Mouse (Mus musculus): ENCODE measurements at regions not wholly inside any gene's neighbourhood (a gene's known extent, or its start where the extent isn't known, plus 50 kb on each side); places are given as distances from the start of the nearest gene placed in this dataset.

GRCm38 (mm10) chr13:103646035-103646434 lies 128.4 kb downstream of the Srek1 start:
- Histone ChIP-seq H3K9ac (replicated peaks; ENCODE audit: low read depth) (no peak overlapping the region), H3K27ac (ENCODE audit: low read length) (no peak overlapping the region), H3K4me2 (replicated peaks; ENCODE audit: low read depth, low read length) (no peak overlapping the region), H3K4me1 (ENCODE audit: insufficient read depth, low read depth, low read length) (no peaks in the 10 kb centered on the region), H3K27me3 (replicated peaks; ENCODE audit: insufficient read depth, low read length) (no peaks in the 10 kb centered on the region), H3K9me3 (ENCODE audit: low read length) (no peaks in the 10 kb centered on the region), H3K36me3 (ENCODE audit: insufficient read depth, low read length) (no peaks in the 10 kb centered on the region), H3K4me3 (ENCODE audit: low read depth, low read length) (no peak overlapping the region)
- ATAC-seq (no peak), DNase-seq (ENCODE audit: low spot score) (peak; percentile 23)
- TF ChIP-seq EP300 (IDR thresholded peaks at IDR 0.05), result no peak
- peak; percentile 80 for TF ChIP-seq CTCF (IDR thresholded peaks at IDR 0.05)
- WGBS, result 26% methylated on average over 4 of the region's 4 CpGs

- Histone ChIP-seq H3K4me1 (ENCODE audit: insufficient read depth, low read depth, low read length) (no peaks in the 10 kb centered on the region), H3K36me3 (ENCODE audit: insufficient read depth, low read length) (no peaks in the 10 kb centered on the region), H3K27ac (ENCODE audit: low read length) (no peak overlapping the region), H3K9me3 (ENCODE audit: low read length) (no peaks in the 10 kb centered on the region), H3K4me2 (replicated peaks; ENCODE audit: low read depth, low read length) (no peak overlapping the region), H3K27me3 (replicated peaks; ENCODE audit: insufficient read depth, low read length) (no peaks in the 10 kb centered on the region), H3K9ac (replicated peaks; ENCODE audit: low read depth) (no peak overlapping the region), H3K4me3 (ENCODE audit: low read depth, low read length) (no peak overlapping the region)
- TF ChIP-seq EP300 (IDR thresholded peaks at IDR 0.05) (no peak), CTCF (IDR thresholded peaks at IDR 0.05) (peak; percentile 71)
- DNase-seq (ENCODE audit: low spot score) (peak; percentile 88), ATAC-seq (peak; percentile 63)
- 53% methylated on average over 6 of the region's 6 CpGs for WGBS
These were observed 130.2 kb downstream of the Srek1 start for GRCm38 (mm10) chr13:103643993-103644722.

- WGBS, result 49% methylated on average over 5 of the region's 5 CpGs
- no peak for ATAC-seq
These were observed 130.9 kb downstream of the Srek1 start for GRCm38 (mm10) chr13:103643486-103643885.

GRCm38 (mm10) chr13:103642542-103643375 lies 131.6 kb downstream of the Srek1 start:
- Histone ChIP-seq H3K36me3 (ENCODE audit: insufficient read depth, low read length) (no peaks in the 10 kb centered on the region), H3K4me3 (ENCODE audit: low read depth, low read length) (no peak overlapping the region)
- no peak for ATAC-seq

More at GRCm38 (mm10) chr13:103643486-103643885, 130.9 kb downstream of the Srek1 start:
- DNase-seq (ENCODE audit: low spot score), result no peak
- no peaks in the 10 kb centered on the region for H3K4me1 ChIP-seq (ENCODE audit: insufficient read depth, low read depth, low read length)
- H3K27ac ChIP-seq (ENCODE audit: low read length), result no peak overlapping the region
- H3K9me3 ChIP-seq (ENCODE audit: low read length), result no peaks in the 10 kb centered on the region
- no peak overlapping the region for H3K4me2 ChIP-seq (replicated peaks; ENCODE audit: low read depth, low read length)
- no peaks in the 10 kb centered on the region for H3K36me3 ChIP-seq (ENCODE audit: insufficient read depth, low read length)
- TF ChIP-seq CTCF (IDR thresholded peaks at IDR 0.05) (no peak), EP300 (IDR thresholded peaks at IDR 0.05) (no peak)
- H3K9ac ChIP-seq (replicated peaks; ENCODE audit: low read depth), result no peak overlapping the region
- no peak overlapping the region for H3K4me3 ChIP-seq (ENCODE audit: low read depth, low read length)
- H3K27me3 ChIP-seq (replicated peaks; ENCODE audit: insufficient read depth, low read length), result no peaks in the 10 kb centered on the region

GRCm38 (mm10) chr13:103638038-103638437 lies 136.4 kb downstream of the Srek1 start:
- ATAC-seq (no peak), DNase-seq (ENCODE audit: low spot score) (no peak)
- Histone ChIP-seq H3K9ac (replicated peaks; ENCODE audit: low read depth) (no peak overlapping the region), H3K4me2 (replicated peaks; ENCODE audit: low read depth, low read length) (no peak overlapping the region), H3K27me3 (replicated peaks; ENCODE audit: insufficient read depth, low read length) (no peaks in the 10 kb centered on the region), H3K9me3 (ENCODE audit: low read length) (no peaks in the 10 kb centered on the region), H3K36me3 (ENCODE audit: insufficient read depth, low read length) (no peaks in the 10 kb centered on the region), H3K4me3 (ENCODE audit: low read depth, low read length) (no peak overlapping the region), H3K4me1 (ENCODE audit: insufficient read depth, low read depth, low read length) (no peaks in the 10 kb centered on the region), H3K27ac (ENCODE audit: low read length) (no peak overlapping the region)
- TF ChIP-seq CTCF (IDR thresholded peaks at IDR 0.05) (no peak), EP300 (IDR thresholded peaks at IDR 0.05) (no peak)

More at GRCm38 (mm10) chr13:103642542-103643375, 131.6 kb downstream of the Srek1 start:
- TF ChIP-seq CTCF (IDR thresholded peaks at IDR 0.05) (no peak), EP300 (IDR thresholded peaks at IDR 0.05) (no peak)
- DNase-seq (ENCODE audit: low spot score), result no peak
- Histone ChIP-seq H3K27me3 (replicated peaks; ENCODE audit: insufficient read depth, low read length) (no peaks in the 10 kb centered on the region), H3K9me3 (ENCODE audit: low read length) (no peaks in the 10 kb centered on the region), H3K4me2 (replicated peaks; ENCODE audit: low read depth, low read length) (no peak overlapping the region), H3K27ac (ENCODE audit: low read length) (no peak overlapping the region), H3K9ac (replicated peaks; ENCODE audit: low read depth) (no peak overlapping the region), H3K4me1 (ENCODE audit: insufficient read depth, low read depth, low read length) (no peaks in the 10 kb centered on the region)
- WGBS, result 76% methylated on average over 10 of the region's 10 CpGs

GRCm38 (mm10) chr13:103637414-103637813 lies 137.0 kb downstream of the Srek1 start:
- DNase-seq (ENCODE audit: low spot score) (no peak), ATAC-seq (no peak)
- no peak overlapping the region for H3K4me3 ChIP-seq (ENCODE audit: low read depth, low read length)
- no peak overlapping the region for H3K9ac ChIP-seq (replicated peaks; ENCODE audit: low read depth)
- no peak overlapping the region for H3K27ac ChIP-seq (ENCODE audit: low read length)
- WGBS, result 78% methylated on average over 3 of the region's 3 CpGs
- no peaks in the 10 kb centered on the region for H3K9me3 ChIP-seq (ENCODE audit: low read length)
- no peaks in the 10 kb centered on the region for H3K36me3 ChIP-seq (ENCODE audit: insufficient read depth, low read length)
- no peaks in the 10 kb centered on the region for H3K27me3 ChIP-seq (replicated peaks; ENCODE audit: insufficient read depth, low read length)
- TF ChIP-seq EP300 (IDR thresholded peaks at IDR 0.05), result no peak
- no peak for TF ChIP-seq CTCF (IDR thresholded peaks at IDR 0.05)
- no peaks in the 10 kb centered on the region for H3K4me1 ChIP-seq (ENCODE audit: insufficient read depth, low read depth, low read length)
- H3K4me2 ChIP-seq (replicated peaks; ENCODE audit: low read depth, low read length), result no peak overlapping the region

Data from lung, postnatal 0 days (tissue).